Mouse (Mus musculus) heart, postnatal 0 days (tissue): ENCODE measurements at regions not wholly inside any gene's neighbourhood (a gene's known extent, or its start where the extent isn't known, plus 50 kb on each side); places are given as distances from the start of the nearest gene placed in this dataset.

Experiments
- ATAC-seq: fragments of 200-750 bp; cut with Nextera tagmentation; 2 replicates; pipeline ENCODE4 v1.8.0; 2017; ENCODE audit warnings: low read depth, moderate number of reproducible peaks, moderate library complexity; ENCODE audit not compliant: insufficient read depth
- DNase-seq: peaks from one replicate; pipeline ENCODE4 v3.0.0-alpha.2; 2016; ENCODE audit warnings: low spot score
- H3K27ac ChIP-seq: fragments of 300-500 bp; sonication (generic); 2 replicates; pipeline ENCODE4 v1.5.1; 2014; ENCODE audit warnings: low read depth, mild to moderate bottlenecking
- H3K27me3 ChIP-seq: fragments of 300-500 bp; sonication (generic); 2 replicates; pipeline ENCODE4 v1.6.1; 2014; ENCODE audit warnings: low read length, mixed read lengths; ENCODE audit not compliant: control insufficient read depth, insufficient read depth
- H3K36me3 ChIP-seq: fragments of 300-500 bp; sonication (generic); replicated peaks from 2 replicates; pipeline ENCODE4 v1.6.1; 2014; ENCODE audit warnings: low read length, mixed read lengths; ENCODE audit not compliant: control insufficient read depth, insufficient read depth
- H3K4me1 ChIP-seq: fragments of 300-500 bp; sonication (generic); 2 replicates; pipeline ENCODE4 v1.6.1; 2014; ENCODE audit warnings: antibody characterized with exemption; ENCODE audit not compliant: control insufficient read depth, insufficient read depth
- H3K4me2 ChIP-seq: fragments of 300-500 bp; sonication (generic); 2 replicates; pipeline ENCODE4 v1.6.1; 2014; ENCODE audit warnings: low read depth, mild to moderate bottlenecking, low read length, moderate library complexity
- H3K4me3 ChIP-seq: fragments of 300-500 bp; sonication (generic); 2 replicates; pipeline ENCODE4 v1.5.1; 2014; ENCODE audit warnings: low read depth, low read length
- H3K9ac ChIP-seq: fragments of 300-500 bp; sonication (generic); replicated peaks from 2 replicates; pipeline ENCODE4 v1.6.1; 2014; ENCODE audit warnings: low read depth, low read length, mixed read lengths
- H3K9me3 ChIP-seq: fragments of 300-500 bp; sonication (generic); replicated peaks from 2 replicates; pipeline ENCODE4 v1.6.1; 2016; ENCODE audit warnings: low read length; ENCODE audit not compliant: control insufficient read depth
- CTCF ChIP-seq: IDR thresholded peaks from 2 replicates; pipeline ENCODE4 v1.5.1; 2016; ENCODE audit warnings: antibody characterized with exemption, control low read depth, low read depth
- EP300 ChIP-seq: IDR thresholded peaks from 2 replicates; pipeline ENCODE4 v1.6.1; 2016; ENCODE audit warnings: antibody characterized with exemption, low read depth
- WGBS: fragments of 180-500 bp; shearing (Covaris S2); extraction: QIAGEN DNeasy Blood & Tissue Kit; methylation state at CpG from one replicate; pipeline ENCODE4 v1.1.7; 2014; 5-methylcytosine and 5-hydroxymethylcytosine counted together

GRCm38 (mm10) chr14:114913238-114913637 is 178.8 kb upstream of the Gpc5 start:
- 0 out of 2 replicates have a peak, but pooled peaks have one; percentile 47 for ATAC-seq
- TF ChIP-seq EP300 (no peak), CTCF (peak; percentile 71)
- no peaks in the 10 kb centered on the region for H3K9me3 ChIP-seq
- H3K27me3 ChIP-seq, result no peaks in the 10 kb centered on the region
- H3K27ac ChIP-seq, result no peak overlapping the region
- no peak overlapping the region for H3K4me3 ChIP-seq
- no peak overlapping the region for H3K9ac ChIP-seq
- 37% methylated on average over 5 of the region's 5 CpGs for WGBS
- no peaks in the 10 kb centered on the region for H3K4me1 ChIP-seq
- no peaks in the 10 kb centered on the region for H3K36me3 ChIP-seq
- DNase-seq, result peak; percentile 28
- H3K4me2 ChIP-seq, result no peak overlapping the region

- no peak overlapping the region for H3K9ac ChIP-seq
- no peaks in the 10 kb centered on the region for H3K27me3 ChIP-seq
- TF ChIP-seq EP300 (no peak), CTCF (no peak)
- H3K9me3 ChIP-seq, result no peaks in the 10 kb centered on the region
- ATAC-seq (no peak), DNase-seq (no peak)
- H3K4me2 ChIP-seq, result no peak overlapping the region
- no peaks in the 10 kb centered on the region for H3K4me1 ChIP-seq
- H3K27ac ChIP-seq, result no peak overlapping the region
- 67% methylated on average over 6 of the region's 6 CpGs for WGBS
- H3K4me3 ChIP-seq, result no peak overlapping the region
- H3K36me3 ChIP-seq, result no peaks in the 10 kb centered on the region
Observed at GRCm38 (mm10) chr14:114945744-114946143, 146.3 kb upstream of the Gpc5 start.

GRCm38 (mm10) chr14:114946321-114946720 is 145.7 kb upstream of the Gpc5 start:
- Histone ChIP-seq H3K27me3 (no peaks in the 10 kb centered on the region), H3K36me3 (no peaks in the 10 kb centered on the region), H3K9ac (no peak overlapping the region), H3K4me3 (no peak overlapping the region), H3K4me1 (no peaks in the 10 kb centered on the region), H3K9me3 (no peaks in the 10 kb centered on the region), H3K27ac (no peak overlapping the region), H3K4me2 (no peak overlapping the region)
- TF ChIP-seq CTCF (no peak), EP300 (no peak)
- ATAC-seq (no peak), DNase-seq (no peak)
- 73% methylated on average over 7 of the region's 7 CpGs for WGBS

GRCm38 (mm10) chr14:114948341-114949155 is 143.5 kb upstream of the Gpc5 start:
- ATAC-seq (peak; percentile 87), DNase-seq (peak; percentile 34)
- 37% methylated on average over 21 of the region's 21 CpGs for WGBS
- Histone ChIP-seq H3K4me2 (peak overlapping the region; percentile 59), H3K36me3 (no peaks in the 10 kb centered on the region), H3K9me3 (no peaks in the 10 kb centered on the region), H3K9ac (peak overlapping the region; percentile 37; the same call in 1 of the 2 replicates), H3K4me1 (peaks cover 9% of the 10 kb centered on the region; the same call in 1 of the 2 replicates), H3K27me3 (no peaks in the 10 kb centered on the region), H3K27ac (peak overlapping the region; percentile 89), H3K4me3 (peak overlapping the region; percentile 35)
- TF ChIP-seq CTCF (no peak), EP300 (0 out of 2 replicates have a peak, but pooled peaks have one; percentile 40)

- Histone ChIP-seq H3K4me2 (peak overlapping the region; percentile 59), H3K4me3 (peak overlapping the region; percentile 35), H3K36me3 (no peaks in the 10 kb centered on the region), H3K27ac (peak overlapping the region; percentile 89), H3K4me1 (peaks cover 9% of the 10 kb centered on the region; the same call in 1 of the 2 replicates), H3K9ac (peak overlapping the region; percentile 37; the same call in 1 of the 2 replicates), H3K9me3 (no peaks in the 10 kb centered on the region), H3K27me3 (no peaks in the 10 kb centered on the region)
- TF ChIP-seq EP300 (no peak), CTCF (no peak)
- peak; percentile 48; the same call in 1 of the 2 replicates for ATAC-seq
- WGBS, result 57% methylated on average over 5 of the region's 5 CpGs
- no peak for DNase-seq
Observed at GRCm38 (mm10) chr14:114949156-114949496, 142.9 kb upstream of the Gpc5 start.

GRCm38 (mm10) chr14:114952280-114952679 is 139.7 kb upstream of the Gpc5 start:
- WGBS, result 27% methylated on average over 5 of the region's 5 CpGs
- Histone ChIP-seq H3K4me2 (no peak overlapping the region), H3K36me3 (no peaks in the 10 kb centered on the region), H3K27ac (no peak overlapping the region), H3K4me3 (no peak overlapping the region), H3K9me3 (no peaks in the 10 kb centered on the region), H3K9ac (no peak overlapping the region), H3K4me1 (peaks cover 9% of the 10 kb centered on the region; the same call in 1 of the 2 replicates), H3K27me3 (no peaks in the 10 kb centered on the region)
- TF ChIP-seq CTCF (no peak), EP300 (no peak)
- no peak for ATAC-seq
- DNase-seq, result no peak
